Mouse (Mus musculus) bone marrow, adult 2 months (tissue): ENCODE data around the gene Rpp30. TPM values are rescaled to one million over a fixed set of nuclear protein-coding genes. Genes with fewer than 3 reads are reported as not detected.

Source experiments
- H3K27ac ChIP-seq: fragments of 200-500 bp; 2 replicates; pipeline ENCODE4 v1.5.1; 2012; ENCODE audit warnings: low read depth, mild to moderate bottlenecking, control low read depth, inconsistent platforms, low read length; ENCODE audit not compliant: control insufficient read depth, poor library complexity, insufficient read depth
- H3K4me1 ChIP-seq: fragments of 200-500 bp; 2 replicates; pipeline ENCODE4 v1.6.1; 2011; ENCODE audit warnings: low read length; ENCODE audit not compliant: control insufficient read depth, insufficient read depth
- H3K4me3 ChIP-seq: fragments of 200-500 bp; replicated peaks from 2 replicates; pipeline ENCODE3; 2011; ENCODE audit warnings: mild to moderate bottlenecking, low read depth, low read length, control low read depth; ENCODE audit not compliant: control insufficient read depth
- CTCF ChIP-seq: fragments of 200-500 bp; IDR thresholded peaks from 2 replicates; pipeline ENCODE4 v1.5.1; 2011; ENCODE audit warnings: low read length, control low read depth; ENCODE audit not compliant: control insufficient read depth, insufficient read depth
- POLR2A ChIP-seq: fragments of 200-500 bp; IDR thresholded peaks from 2 replicates; pipeline ENCODE4 v1.6.1; 2011; ENCODE audit warnings: low read depth, mild to moderate bottlenecking, control low read depth, low read length, borderline replicate concordance; ENCODE audit not compliant: control insufficient read depth
- WGBS: fragments of 180-500 bp; shearing (Covaris S2); methylation state at CpG from one replicate; pipeline ENCODE4 v1.1.7; 2018; 5-methylcytosine and 5-hydroxymethylcytosine counted together
- polyA plus RNA-seq: library from polyadenylated mRNA; stranded (reverse); fragments of >200 nt; gene quantifications from 2 replicates; pipeline ENCODE4 v1.2.4, GENCODE M21; 2011; ENCODE audit warnings: low replicate concordance; ENCODE audit not compliant: missing spikeins, insufficient read depth, insufficient read length

The Rpp30 gene
- polyA plus RNA-seq, 1 experiment = 7.5 TPM

GRCm38 (mm10) chr19:36119219-36119618 is 35.7 kb downstream of the Rpp30 start:
- Histone ChIP-seq H3K4me1 (no peaks in the 10 kb centered on the region), H3K27ac (no peak overlapping the region), H3K4me3 (no peak overlapping the region)
- TF ChIP-seq POLR2A = no peak
- no peak for TF ChIP-seq CTCF
- 87% methylated on average over 8 of the region's 8 CpGs for WGBS

- no peak within 1 kb of the TSS for H3K27ac ChIP-seq
- no peak within 1 kb of the TSS for H3K4me3 ChIP-seq
- TF ChIP-seq POLR2A = no peak
- no peak for TF ChIP-seq CTCF
- H3K4me1 ChIP-seq = no peaks in the 10 kb centered on the region
- WGBS = 73% methylated on average over 14 of the region's 14 CpGs
These were observed 36.4 kb downstream of the Rpp30 start, which contains the start of gene Ankrd1 for GRCm38 (mm10) chr19:36119783-36120471. Gene Ankrd1, minus strand, starts transcription at chr19:36120099.

GRCm38 (mm10) chr19:36124203-36124602 is 40.7 kb downstream of the Rpp30 start:
- WGBS = 68% methylated on average over 1 of the region's 1 CpGs
- Histone ChIP-seq H3K27ac (no peak overlapping the region), H3K4me3 (no peak overlapping the region), H3K4me1 (no peaks in the 10 kb centered on the region; the same call in 1 of the 2 replicates)
- no peak for TF ChIP-seq POLR2A
- TF ChIP-seq CTCF = no peak

GRCm38 (mm10) chr19:36128440-36128839 is 44.9 kb downstream of the Rpp30 start:
- no peaks in the 10 kb centered on the region; the same call in 1 of the 2 replicates for H3K4me1 ChIP-seq
- WGBS = 80% methylated on average over 3 of the region's 3 CpGs

GRCm38 (mm10) chr19:36129213-36129612 is 45.7 kb downstream of the Rpp30 start:
- H3K4me3 ChIP-seq = no peak overlapping the region
- WGBS = 26% methylated on average over 9 of the region's 9 CpGs
- no peaks in the 10 kb centered on the region; the same call in 1 of the 2 replicates for H3K4me1 ChIP-seq
- H3K27ac ChIP-seq = no peak overlapping the region
- TF ChIP-seq POLR2A (no peak), CTCF (no peak)

More at GRCm38 (mm10) chr19:36128440-36128839, 44.9 kb downstream of the Rpp30 start:
- Histone ChIP-seq H3K27ac (no peak overlapping the region), H3K4me3 (no peak overlapping the region)
- TF ChIP-seq POLR2A (no peak), CTCF (no peak)

GRCm38 (mm10) chr19:36129643-36130042 is 46.1 kb downstream of the Rpp30 start:
- 2% methylated on average over 12 of the region's 12 CpGs for WGBS
- Histone ChIP-seq H3K27ac (no peak overlapping the region), H3K4me3 (no peak overlapping the region)

GRCm38 (mm10) chr19:36130181-36130580 is 46.7 kb downstream of the Rpp30 start:
- WGBS = 33% methylated on average over 2 of the region's 2 CpGs
- Histone ChIP-seq H3K4me3 (no peak overlapping the region), H3K4me1 (no peaks in the 10 kb centered on the region; the same call in 1 of the 2 replicates), H3K27ac (no peak overlapping the region)
- TF ChIP-seq CTCF = no peak

More at GRCm38 (mm10) chr19:36129643-36130042, 46.1 kb downstream of the Rpp30 start:
- H3K4me1 ChIP-seq = no peaks in the 10 kb centered on the region; the same call in 1 of the 2 replicates
- TF ChIP-seq CTCF (no peak), POLR2A (no peak)

GRCm38 (mm10) chr19:36131990-36132389 is 48.5 kb downstream of the Rpp30 start:
- TF ChIP-seq POLR2A = no peak
- TF ChIP-seq CTCF = no peak
- WGBS = 70% methylated on average over 6 of the region's 6 CpGs
- Histone ChIP-seq H3K4me1 (no peaks in the 10 kb centered on the region; the same call in 1 of the 2 replicates), H3K4me3 (no peak overlapping the region), H3K27ac (no peak overlapping the region)

GRCm38 (mm10) chr19:36133064-36133463 is 49.5 kb downstream of the Rpp30 start:
- H3K4me3 ChIP-seq = no peak overlapping the region
- H3K27ac ChIP-seq = no peak overlapping the region
- WGBS = 82% methylated on average over 6 of the region's 6 CpGs
- TF ChIP-seq POLR2A = no peak
- no peak for TF ChIP-seq CTCF
- H3K4me1 ChIP-seq = no peaks in the 10 kb centered on the region; the same call in 1 of the 2 replicates
